Mouse (Mus musculus) liver, embryonic 14.5 days (tissue): Measurements from ENCODE around the gene Tiam2.

Source experiments
- CTCF ChIP-seq: IDR thresholded peaks from 2 replicates; pipeline ENCODE4 v1.5.1; 2016; ENCODE audit warnings: antibody characterized with exemption, low read depth, control low read depth
- EP300 ChIP-seq: IDR thresholded peaks from 2 replicates; pipeline ENCODE4 v1.6.1; 2016; ENCODE audit warnings: antibody characterized with exemption, low read depth

DNA sequence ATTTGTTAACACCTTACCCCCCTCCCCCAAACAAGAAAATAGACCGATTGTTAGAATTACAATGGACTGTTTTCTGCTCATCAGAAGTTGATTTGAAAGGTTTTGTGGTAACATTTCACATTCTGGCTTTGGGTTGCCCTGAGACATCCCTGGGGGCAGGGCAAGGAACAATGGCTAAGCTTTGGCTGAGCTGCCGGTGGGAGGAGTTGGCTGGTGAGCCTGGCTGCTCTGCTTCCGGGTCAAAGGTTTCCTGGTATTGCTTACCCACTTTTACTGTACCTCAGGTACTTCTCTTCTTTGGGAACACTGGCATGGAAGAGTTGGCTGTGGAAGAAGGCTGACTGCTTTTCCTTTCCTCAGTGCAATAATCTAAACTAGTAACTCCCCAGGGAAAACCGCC, 25.3 kb downstream of the Tiam2 start:
- TF ChIP-seq CTCF (no peak), EP300 (no peak)
